Mouse (Mus musculus): ENCODE data around the gene Cpne9. TPM values are rescaled to one million over a fixed set of nuclear protein-coding genes. Genes with fewer than 3 reads are reported as not detected.
A peak's percentile ranks its signal among the peaks of the same experiment; 100 is the strongest.

Gene Cpne9
- polyA plus RNA-seq, 1 experiment from 2014 or later, result 5.5 TPM

- ATAC-seq (ENCODE audit: low FRiP score, low TSS enrichment), result peak; percentile 20; the same call in 1 of the 2 replicates
- Histone ChIP-seq H3K36me3 (ENCODE audit: control insufficient read depth, insufficient read depth, low read length) (peaks cover 20% of the 10 kb centered on the region; the same call in 1 of the 2 replicates), H3K4me1 (ENCODE audit: control insufficient read depth, insufficient read depth, low read length) (peaks cover 10% of the 10 kb centered on the region; the same call in 1 of the 2 replicates), H3K27ac (replicated peaks; ENCODE audit: low read depth, low read length) (no peak overlapping the region), H3K4me2 (ENCODE audit: low read length) (peak overlapping the region; percentile 61), H3K9ac (replicated peaks; ENCODE audit: low read length) (peak overlapping the region; percentile 37; the same call in 1 of the 2 replicates), H3K9me3 (ENCODE audit: control insufficient read depth, low read length) (no peaks in the 10 kb centered on the region), H3K4me3 (replicated peaks; ENCODE audit: low read depth, low read length) (peak overlapping the region; percentile 34), H3K27me3 (ENCODE audit: control insufficient read depth, insufficient read depth, low read length) (peaks cover 31% of the 10 kb centered on the region)
- peak; percentile 16 for DNase-seq
- 2% methylated on average over 19 of the region's 22 CpGs for WGBS
Measured at GRCm38 (mm10) chr6:113282969-113283368, 862 bp downstream of the Cpne9 start.

DNA sequence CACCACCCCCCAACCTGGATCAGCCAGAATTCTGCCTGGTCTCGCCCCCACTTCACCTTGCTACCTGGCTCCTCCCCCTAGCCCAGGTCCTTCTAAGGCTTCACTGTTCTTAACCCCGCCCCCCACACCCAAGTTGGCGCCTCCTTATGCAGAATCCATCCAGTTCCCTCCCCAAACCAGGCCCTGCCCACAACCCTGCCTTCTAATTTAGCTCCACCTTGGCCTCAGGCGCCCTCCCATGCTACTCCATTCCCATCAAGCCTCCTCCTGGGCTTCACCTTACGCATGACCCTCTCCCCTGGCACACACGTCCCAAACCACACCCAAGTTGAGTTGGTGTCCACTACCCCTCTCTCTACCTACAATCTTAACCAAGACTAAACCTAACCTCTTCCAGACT, 1.4 kb downstream of the Cpne9 start:
- Histone ChIP-seq H3K9ac (replicated peaks; ENCODE audit: low read length) (no peak overlapping the region), H3K27ac (replicated peaks; ENCODE audit: low read depth, low read length) (no peak overlapping the region), H3K27me3 (ENCODE audit: control insufficient read depth, insufficient read depth, low read length) (peaks cover 31% of the 10 kb centered on the region), H3K4me1 (ENCODE audit: control insufficient read depth, insufficient read depth, low read length) (peaks cover 10% of the 10 kb centered on the region; the same call in 1 of the 2 replicates), H3K9me3 (ENCODE audit: control insufficient read depth, low read length) (no peaks in the 10 kb centered on the region), H3K4me3 (replicated peaks; ENCODE audit: low read depth, low read length) (no peak overlapping the region), H3K36me3 (ENCODE audit: control insufficient read depth, insufficient read depth, low read length) (peaks cover 14% of the 10 kb centered on the region; the same call in 1 of the 2 replicates), H3K4me2 (ENCODE audit: low read length) (no peak overlapping the region; the same call in 1 of the 2 replicates)
- DNase-seq, result no peak
- no peak for ATAC-seq (ENCODE audit: low FRiP score, low TSS enrichment)
- WGBS, result 8% methylated on average over 6 of the region's 6 CpGs

DNA sequence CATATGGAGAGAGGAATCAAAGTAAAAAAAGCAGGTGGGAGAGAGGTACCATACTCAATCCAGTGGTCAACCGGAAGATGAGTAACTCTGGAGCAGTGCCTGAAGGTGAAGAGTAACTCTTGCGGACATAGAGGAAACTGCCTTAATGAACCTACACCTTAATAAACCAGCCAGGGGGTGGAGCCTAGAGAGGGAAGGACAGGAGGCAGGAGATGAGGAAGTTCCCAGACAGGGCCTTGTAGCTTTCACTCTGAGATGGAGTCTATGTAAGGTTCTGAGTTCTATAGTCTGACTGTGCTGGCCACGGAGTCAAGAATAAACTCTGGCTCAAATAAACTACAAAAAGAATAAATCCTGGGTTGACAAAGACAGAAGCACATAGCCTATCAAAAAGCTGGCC, 2.8 kb downstream of the Cpne9 start:
- Histone ChIP-seq H3K9ac (replicated peaks; ENCODE audit: low read length) (no peak overlapping the region), H3K27ac (replicated peaks; ENCODE audit: low read depth, low read length) (no peak overlapping the region), H3K9me3 (ENCODE audit: control insufficient read depth, low read length) (no peaks in the 10 kb centered on the region), H3K4me1 (ENCODE audit: control insufficient read depth, insufficient read depth, low read length) (peaks cover 10% of the 10 kb centered on the region; the same call in 1 of the 2 replicates), H3K36me3 (ENCODE audit: control insufficient read depth, insufficient read depth, low read length) (0 out of 2 replicates have a peak, but pooled peaks cover 7% of the 10 kb centered on the region), H3K4me3 (replicated peaks; ENCODE audit: low read depth, low read length) (no peak overlapping the region), H3K4me2 (ENCODE audit: low read length) (no peak overlapping the region), H3K27me3 (ENCODE audit: control insufficient read depth, insufficient read depth, low read length) (peaks cover 31% of the 10 kb centered on the region)
- ATAC-seq (ENCODE audit: low FRiP score, low TSS enrichment) (no peak), DNase-seq (no peak)
- 78% methylated on average over 3 of the region's 3 CpGs for WGBS

- no peak overlapping the region for H3K4me2 ChIP-seq (ENCODE audit: low read length)
- DNase-seq (no peak), ATAC-seq (ENCODE audit: low FRiP score, low TSS enrichment) (no peak)
- no peaks in the 10 kb centered on the region for H3K9me3 ChIP-seq (ENCODE audit: control insufficient read depth, low read length)
- H3K27me3 ChIP-seq (ENCODE audit: control insufficient read depth, insufficient read depth, low read length), result peaks cover 31% of the 10 kb centered on the region
- H3K36me3 ChIP-seq (ENCODE audit: control insufficient read depth, insufficient read depth, low read length), result no peaks in the 10 kb centered on the region
- H3K4me1 ChIP-seq (ENCODE audit: control insufficient read depth, insufficient read depth, low read length), result peaks cover 10% of the 10 kb centered on the region; the same call in 1 of the 2 replicates
- H3K4me3 ChIP-seq (replicated peaks; ENCODE audit: low read depth, low read length), result no peak overlapping the region
- H3K9ac ChIP-seq (replicated peaks; ENCODE audit: low read length), result no peak overlapping the region
- no peak overlapping the region for H3K27ac ChIP-seq (replicated peaks; ENCODE audit: low read depth, low read length)
- WGBS, result 63% methylated on average over 1 of the region's 1 CpGs
Measured at GRCm38 (mm10) chr6:113286316-113286715, 4.2 kb downstream of the Cpne9 start.

GRCm38 (mm10) chr6:113287236-113287635, 5.1 kb downstream of the Cpne9 start:
- ATAC-seq (ENCODE audit: low FRiP score, low TSS enrichment), result no peak

DNA sequence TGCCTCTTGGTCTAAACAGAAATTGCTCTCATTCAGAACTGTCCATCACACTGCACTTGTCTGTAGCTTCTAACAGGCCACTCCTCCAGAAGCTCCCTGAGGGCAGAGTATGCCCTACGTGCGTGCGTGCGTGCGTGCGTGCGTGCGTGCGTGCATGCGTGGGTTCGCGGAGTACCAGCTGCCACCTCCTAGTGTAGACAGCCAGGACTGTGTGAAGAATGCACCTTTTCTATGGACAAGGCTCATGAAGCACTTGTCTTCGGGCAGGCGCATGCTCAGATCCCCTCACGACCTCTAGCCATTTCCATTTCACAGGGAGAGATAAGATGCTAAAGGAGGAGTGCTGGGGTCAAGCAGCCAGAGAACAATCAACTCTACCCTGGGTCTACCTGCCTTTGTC, 7.2 kb downstream of the Cpne9 start:
- H3K27me3 ChIP-seq (ENCODE audit: control insufficient read depth, insufficient read depth, low read length), result 0 out of 2 replicates have a peak, but pooled peaks cover 3% of the 10 kb centered on the region
- WGBS, result 91% methylated on average over 15 of the region's 15 CpGs
- DNase-seq (no peak), ATAC-seq (ENCODE audit: low FRiP score, low TSS enrichment) (no peak)
- H3K9ac ChIP-seq (replicated peaks; ENCODE audit: low read length), result no peak overlapping the region
- H3K36me3 ChIP-seq (ENCODE audit: control insufficient read depth, insufficient read depth, low read length), result no peaks in the 10 kb centered on the region
- H3K4me2 ChIP-seq (ENCODE audit: low read length), result no peak overlapping the region
- H3K4me3 ChIP-seq (replicated peaks; ENCODE audit: low read depth, low read length), result no peak overlapping the region
- no peaks in the 10 kb centered on the region for H3K9me3 ChIP-seq (ENCODE audit: control insufficient read depth, low read length)
- H3K27ac ChIP-seq (replicated peaks; ENCODE audit: low read depth, low read length), result no peak overlapping the region
- H3K4me1 ChIP-seq (ENCODE audit: control insufficient read depth, insufficient read depth, low read length), result no peaks in the 10 kb centered on the region

More at GRCm38 (mm10) chr6:113287236-113287635, 5.1 kb downstream of the Cpne9 start:
- Histone ChIP-seq H3K4me2 (ENCODE audit: low read length) (no peak overlapping the region), H3K9ac (replicated peaks; ENCODE audit: low read length) (no peak overlapping the region), H3K36me3 (ENCODE audit: control insufficient read depth, insufficient read depth, low read length) (no peaks in the 10 kb centered on the region), H3K9me3 (ENCODE audit: control insufficient read depth, low read length) (no peaks in the 10 kb centered on the region), H3K4me3 (replicated peaks; ENCODE audit: low read depth, low read length) (no peak overlapping the region), H3K27ac (replicated peaks; ENCODE audit: low read depth, low read length) (no peak overlapping the region), H3K4me1 (ENCODE audit: control insufficient read depth, insufficient read depth, low read length) (peaks cover 8% of the 10 kb centered on the region; the same call in 1 of the 2 replicates), H3K27me3 (ENCODE audit: control insufficient read depth, insufficient read depth, low read length) (peaks cover 24% of the 10 kb centered on the region)
- 66% methylated on average over 4 of the region's 4 CpGs for WGBS
- DNase-seq, result no peak

DNA sequence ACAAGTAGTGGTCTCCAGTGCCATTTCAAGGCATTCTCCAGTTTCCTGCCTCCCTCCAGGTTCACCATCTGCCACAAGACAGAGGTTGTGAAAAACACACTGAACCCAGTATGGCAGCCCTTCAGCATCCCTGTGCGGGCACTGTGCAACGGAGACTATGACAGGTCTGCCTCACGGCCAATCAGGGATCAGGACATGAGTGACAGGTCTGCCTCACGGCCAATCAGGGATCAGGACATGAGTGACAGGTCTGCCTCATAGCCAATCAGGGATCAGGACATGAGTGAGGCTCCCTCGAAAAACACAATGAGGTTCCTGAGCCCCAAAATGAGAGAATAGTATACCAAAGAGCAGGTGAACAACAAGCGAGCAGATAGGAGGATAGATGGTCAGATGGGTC, 8.2 kb downstream of the Cpne9 start:
- no peak for ATAC-seq (ENCODE audit: low FRiP score, low TSS enrichment)
- H3K9ac ChIP-seq (replicated peaks; ENCODE audit: low read length), result no peak overlapping the region
- no peak overlapping the region for H3K27ac ChIP-seq (replicated peaks; ENCODE audit: low read depth, low read length)
- H3K36me3 ChIP-seq (ENCODE audit: control insufficient read depth, insufficient read depth, low read length), result no peaks in the 10 kb centered on the region
- H3K9me3 ChIP-seq (ENCODE audit: control insufficient read depth, low read length), result no peaks in the 10 kb centered on the region
- no peak for DNase-seq
- no peak overlapping the region for H3K4me3 ChIP-seq (replicated peaks; ENCODE audit: low read depth, low read length)
- H3K4me1 ChIP-seq (ENCODE audit: control insufficient read depth, insufficient read depth, low read length), result no peaks in the 10 kb centered on the region
- H3K27me3 ChIP-seq (ENCODE audit: control insufficient read depth, insufficient read depth, low read length), result no peaks in the 10 kb centered on the region
- H3K4me2 ChIP-seq (ENCODE audit: low read length), result no peak overlapping the region
- 76% methylated on average over 6 of the region's 6 CpGs for WGBS

DNA sequence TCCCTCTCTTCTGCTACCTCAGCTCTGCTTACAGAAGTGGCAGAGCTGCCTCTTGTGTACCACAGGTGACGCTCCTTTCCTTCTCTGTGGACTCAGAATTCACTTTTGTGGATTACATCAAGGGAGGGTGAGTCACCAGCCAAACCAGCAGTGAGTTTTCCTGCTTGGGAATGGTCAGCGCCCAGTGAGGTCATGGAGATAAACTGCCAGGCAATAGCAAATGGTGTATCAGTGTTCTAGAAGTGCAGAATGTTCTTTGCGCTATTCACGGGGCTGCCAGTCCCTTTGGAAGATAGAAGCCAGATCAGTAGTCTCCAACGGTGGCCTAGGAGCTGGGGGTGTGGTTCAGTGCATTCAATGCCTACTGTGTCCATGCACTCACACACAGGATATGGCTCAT, 10.8 kb downstream of the Cpne9 start:
- Histone ChIP-seq H3K9me3 (ENCODE audit: control insufficient read depth, low read length) (no peaks in the 10 kb centered on the region), H3K27ac (replicated peaks; ENCODE audit: low read depth, low read length) (no peak overlapping the region), H3K4me2 (ENCODE audit: low read length) (no peak overlapping the region), H3K4me3 (replicated peaks; ENCODE audit: low read depth, low read length) (no peak overlapping the region), H3K9ac (replicated peaks; ENCODE audit: low read length) (no peak overlapping the region), H3K4me1 (ENCODE audit: control insufficient read depth, insufficient read depth, low read length) (no peaks in the 10 kb centered on the region), H3K27me3 (ENCODE audit: control insufficient read depth, insufficient read depth, low read length) (no peaks in the 10 kb centered on the region), H3K36me3 (ENCODE audit: control insufficient read depth, insufficient read depth, low read length) (no peaks in the 10 kb centered on the region)
- 76% methylated on average over 5 of the region's 5 CpGs for WGBS
- ATAC-seq (ENCODE audit: low FRiP score, low TSS enrichment) (no peak), DNase-seq (no peak)

DNA sequence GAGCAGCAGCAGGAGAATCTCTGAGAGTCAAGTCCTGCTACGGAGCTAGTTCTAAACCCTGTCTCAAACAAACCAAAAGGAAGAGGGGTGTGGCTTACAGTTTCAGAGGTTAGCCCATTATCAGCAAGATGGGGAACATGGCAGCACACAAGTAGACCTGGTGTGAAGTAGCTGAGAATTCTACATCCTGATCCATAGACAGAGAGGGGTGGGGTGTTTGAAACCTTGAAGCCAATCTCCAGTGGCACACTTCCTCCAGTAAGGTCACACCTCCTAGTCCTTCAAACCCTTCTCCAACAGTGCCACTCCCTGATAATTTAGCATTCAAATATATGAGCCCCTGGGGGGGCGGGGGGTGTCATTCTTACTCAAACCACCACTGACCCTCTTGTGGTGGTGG, 13.9 kb downstream of the Cpne9 start:
- ATAC-seq (ENCODE audit: low FRiP score, low TSS enrichment), result no peak

More for the DNA sequence above, 13.9 kb downstream of the Cpne9 start:
- Histone ChIP-seq H3K9ac (replicated peaks; ENCODE audit: low read length) (no peak overlapping the region), H3K9me3 (ENCODE audit: control insufficient read depth, low read length) (no peaks in the 10 kb centered on the region), H3K27ac (replicated peaks; ENCODE audit: low read depth, low read length) (no peak overlapping the region), H3K4me3 (replicated peaks; ENCODE audit: low read depth, low read length) (no peak overlapping the region), H3K4me2 (ENCODE audit: low read length) (no peak overlapping the region), H3K36me3 (ENCODE audit: control insufficient read depth, insufficient read depth, low read length) (no peaks in the 10 kb centered on the region), H3K27me3 (ENCODE audit: control insufficient read depth, insufficient read depth, low read length) (no peaks in the 10 kb centered on the region), H3K4me1 (ENCODE audit: control insufficient read depth, insufficient read depth, low read length) (no peaks in the 10 kb centered on the region)
- WGBS, result 86% methylated on average over 2 of the region's 2 CpGs
- no peak for DNase-seq

Measured in midbrain, embryonic 14.5 days (tissue).